Mouse (Mus musculus): ENCODE measurements around the gene Foxp4. TPM values are rescaled to one million over a fixed set of nuclear protein-coding genes. Genes with fewer than 3 reads are reported as not detected.

The Foxp4 gene
- total and polyA plus RNA-seq, 3 experiments = 0.93 to 54.1 (median 21.6) TPM

DNA sequence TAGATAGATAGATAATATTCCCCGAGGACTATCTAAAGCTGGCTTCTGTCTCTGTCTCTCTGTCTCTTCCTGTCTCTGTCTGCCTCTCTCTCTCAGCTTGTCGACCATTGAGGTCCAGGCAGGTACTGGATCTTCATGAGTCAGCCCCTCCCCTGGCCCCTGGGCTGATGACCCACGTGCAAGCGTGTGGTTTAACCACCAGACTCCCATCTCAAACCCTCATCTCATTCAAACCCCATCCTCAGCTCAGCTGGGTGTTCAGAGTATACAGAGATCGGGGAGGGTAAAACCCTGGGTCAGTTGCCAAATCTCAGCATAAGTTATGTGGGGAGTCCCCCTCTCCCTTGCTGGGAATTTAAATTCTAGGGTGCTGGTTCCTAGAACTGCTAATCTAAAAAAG lies 24.3 kb upstream of the Foxp4 start:
- Histone ChIP-seq H3K27me3 (ENCODE audit: insufficient read depth, low read length) (peaks cover 3% of the 10 kb centered on the region; the same call in 1 of the 2 replicates), H3K9me3 (replicated peaks) (peaks cover 21% of the 10 kb centered on the region), H3K36me3 (replicated peaks) (no peaks in the 10 kb centered on the region), H3K4me3 (ENCODE audit: low read depth, low read length) (no peak overlapping the region), H3K4me1 (ENCODE audit: insufficient read depth, low read depth, low read length) (no peaks in the 10 kb centered on the region)
- no peak for DNase-seq (ENCODE audit: low spot score)
- ATAC-seq (ENCODE audit: extremely low read depth, insufficient number of reproducible peaks, low FRiP score, poor library complexity, severe bottlenecking) = no peak
- no peak for TF ChIP-seq GATA1 (IDR thresholded peaks at IDR 0.05; ENCODE audit: borderline replicate concordance, low read length)
- no peak for TF ChIP-seq TAL1 (conservative IDR thresholded peaks at IDR 0.05; ENCODE audit: low read depth, low read length)
- no peak for TF ChIP-seq CTCF (IDR thresholded peaks at IDR 0.05; ENCODE audit: low read depth, low read length)
- TF ChIP-seq GATA2 (IDR thresholded peaks at IDR 0.05; ENCODE audit: borderline replicate concordance, low read depth, low read length) = no peak
- TF ChIP-seq POLR2AphosphoS5 (IDR thresholded peaks at IDR 0.05; ENCODE audit: insufficient replicate concordance, low read depth, low read length) = no peak

DNA sequence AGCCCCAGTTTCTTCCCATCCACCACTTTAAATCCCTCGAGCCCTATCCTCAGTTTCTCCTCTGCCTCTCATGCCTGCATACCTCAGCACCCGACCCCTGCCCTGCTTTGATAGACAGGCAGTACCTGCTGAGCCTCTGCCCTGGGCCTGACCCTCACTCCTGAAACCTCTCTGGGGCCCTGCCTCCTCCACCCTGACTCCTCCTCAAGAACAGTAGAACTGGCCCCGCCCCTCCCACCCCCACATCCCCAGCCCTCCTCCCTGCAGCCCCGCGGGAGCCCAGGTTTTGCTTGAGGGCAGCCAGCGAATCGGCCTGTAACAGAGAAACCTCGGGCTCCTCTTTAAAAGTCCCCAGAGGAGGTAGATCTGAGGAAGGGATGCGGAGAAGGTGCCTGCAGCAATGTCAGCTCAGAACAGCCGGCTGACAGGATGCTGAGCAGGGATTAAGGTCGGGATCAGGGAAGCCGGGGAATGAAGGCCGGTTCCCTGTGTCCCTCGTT lies 22.5 kb upstream of the Foxp4 start:
- TF ChIP-seq GATA2 (IDR thresholded peaks at IDR 0.05; ENCODE audit: borderline replicate concordance, low read depth, low read length) (no peak), GATA1 (IDR thresholded peaks at IDR 0.05; ENCODE audit: borderline replicate concordance, low read length) (no peak), CTCF (IDR thresholded peaks at IDR 0.05; ENCODE audit: low read depth, low read length) (no peak), TAL1 (conservative IDR thresholded peaks at IDR 0.05; ENCODE audit: low read depth, low read length) (no peak), POLR2AphosphoS5 (IDR thresholded peaks at IDR 0.05; ENCODE audit: insufficient replicate concordance, low read depth, low read length) (no peak)
- DNase-seq (ENCODE audit: low spot score) (no peak), ATAC-seq (ENCODE audit: extremely low read depth, insufficient number of reproducible peaks, low FRiP score, poor library complexity, severe bottlenecking) (no peak)
- Histone ChIP-seq H3K36me3 (replicated peaks) (no peaks in the 10 kb centered on the region), H3K9me3 (replicated peaks) (peaks cover 18% of the 10 kb centered on the region), H3K27me3 (ENCODE audit: insufficient read depth, low read length) (peaks cover 3% of the 10 kb centered on the region; the same call in 1 of the 2 replicates), H3K4me3 (ENCODE audit: low read depth, low read length) (no peak overlapping the region), H3K4me1 (ENCODE audit: insufficient read depth, low read depth, low read length) (no peaks in the 10 kb centered on the region)

DNA sequence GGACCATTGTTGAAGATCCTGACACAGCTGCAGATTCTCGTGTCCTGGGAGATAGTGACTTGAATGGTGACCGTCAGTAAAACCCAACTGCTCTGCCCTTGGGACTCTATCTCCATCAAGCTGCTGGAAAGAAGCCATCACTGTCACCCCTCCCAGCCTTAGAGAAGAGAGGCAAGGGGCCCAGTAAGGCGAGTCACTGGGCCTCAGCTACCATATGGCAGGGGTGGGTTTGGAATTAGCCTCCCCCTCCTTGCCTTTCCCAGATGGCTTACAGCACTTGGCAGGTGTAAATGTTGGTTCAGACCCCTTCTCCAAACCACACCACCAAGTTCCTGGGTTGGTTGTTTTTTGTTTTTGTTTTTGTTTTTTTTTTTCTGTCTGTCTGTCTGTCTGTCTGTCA lies 21.7 kb upstream of the Foxp4 start:
- Histone ChIP-seq H3K4me1 (ENCODE audit: insufficient read depth, low read depth, low read length) (no peaks in the 10 kb centered on the region), H3K4me3 (ENCODE audit: low read depth, low read length) (no peak overlapping the region), H3K36me3 (replicated peaks) (no peaks in the 10 kb centered on the region), H3K9me3 (replicated peaks) (peaks cover 15% of the 10 kb centered on the region), H3K27me3 (ENCODE audit: insufficient read depth, low read length) (peaks cover 3% of the 10 kb centered on the region; the same call in 1 of the 2 replicates)
- DNase-seq (ENCODE audit: low spot score) = no peak
- no peak for ATAC-seq (ENCODE audit: extremely low read depth, insufficient number of reproducible peaks, low FRiP score, poor library complexity, severe bottlenecking)
- TF ChIP-seq GATA1 (IDR thresholded peaks at IDR 0.05; ENCODE audit: borderline replicate concordance, low read length) = no peak
- TF ChIP-seq GATA2 (IDR thresholded peaks at IDR 0.05; ENCODE audit: borderline replicate concordance, low read depth, low read length) = no peak

DNA sequence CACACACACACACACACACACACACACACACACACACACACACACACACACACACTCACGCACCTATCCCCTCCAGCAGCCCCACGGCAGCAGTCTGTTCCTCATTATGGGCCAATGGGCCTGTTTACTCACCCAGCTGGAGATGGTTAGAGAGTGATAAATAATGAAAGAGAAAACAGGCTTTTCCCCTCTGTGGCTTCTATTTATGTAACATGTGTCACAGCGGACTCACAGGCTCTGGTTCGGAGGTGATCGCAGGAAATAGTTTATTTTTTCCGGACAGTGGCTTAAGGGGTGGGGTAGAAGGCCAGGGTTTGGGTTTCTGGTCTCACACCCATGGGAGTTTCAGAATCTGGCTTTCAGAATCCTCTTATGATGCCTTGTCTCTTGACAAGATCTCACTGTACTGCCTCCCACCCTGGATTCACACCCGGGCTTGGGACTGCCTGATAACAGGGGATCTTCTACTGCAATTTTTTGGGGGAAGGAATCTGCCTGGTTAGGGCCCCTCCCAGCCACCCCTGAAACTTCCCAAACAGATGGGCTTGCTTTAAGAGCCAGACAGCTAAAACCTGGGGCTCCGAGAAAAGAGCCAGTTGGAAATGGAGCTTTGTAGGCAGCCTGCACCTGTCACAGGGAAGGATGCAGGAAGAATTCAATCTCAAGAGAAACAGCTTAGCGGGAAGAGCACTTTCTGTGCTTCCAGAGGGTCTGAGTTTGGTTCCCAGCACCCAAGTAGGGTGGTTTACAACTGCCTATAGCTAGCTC lies 18.8 kb upstream of the Foxp4 start:
- peaks cover 3% of the 10 kb centered on the region; the same call in 1 of the 2 replicates for H3K27me3 ChIP-seq (ENCODE audit: insufficient read depth, low read length)
- H3K9me3 ChIP-seq (replicated peaks) = peaks cover 13% of the 10 kb centered on the region
- ATAC-seq (ENCODE audit: extremely low read depth, insufficient number of reproducible peaks, low FRiP score, poor library complexity, severe bottlenecking) (no peak), DNase-seq (ENCODE audit: low spot score) (no peak)
- TF ChIP-seq POLR2AphosphoS5 (IDR thresholded peaks at IDR 0.05; ENCODE audit: insufficient replicate concordance, low read depth, low read length) (no peak), CTCF (IDR thresholded peaks at IDR 0.05; ENCODE audit: low read depth, low read length) (no peak), TAL1 (conservative IDR thresholded peaks at IDR 0.05; ENCODE audit: low read depth, low read length) (no peak), GATA1 (IDR thresholded peaks at IDR 0.05; ENCODE audit: borderline replicate concordance, low read length) (no peak), GATA2 (IDR thresholded peaks at IDR 0.05; ENCODE audit: borderline replicate concordance, low read depth, low read length) (no peak)
- H3K4me1 ChIP-seq (ENCODE audit: insufficient read depth, low read depth, low read length) = no peaks in the 10 kb centered on the region
- H3K4me3 ChIP-seq (ENCODE audit: low read depth, low read length) = no peak overlapping the region
- no peaks in the 10 kb centered on the region for H3K36me3 ChIP-seq (replicated peaks)

DNA sequence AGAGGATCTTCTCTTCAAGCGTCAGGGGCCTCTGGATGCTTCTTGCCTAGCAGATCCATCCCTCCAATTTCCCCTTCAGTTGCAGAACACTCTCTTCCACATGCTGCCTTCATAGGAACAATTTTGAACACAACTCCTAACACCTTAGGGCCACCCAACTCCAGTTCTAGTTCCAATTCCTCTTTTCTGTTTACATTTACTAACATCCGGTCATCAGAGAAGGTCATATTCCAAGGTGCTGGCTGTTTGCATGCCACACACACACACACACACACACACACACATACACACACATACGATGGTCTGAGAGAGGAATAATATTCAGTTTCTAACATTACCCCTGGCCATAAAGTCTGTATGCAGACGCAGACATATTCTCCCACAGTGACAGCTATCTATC lies 17.6 kb upstream of the Foxp4 start:
- DNase-seq (ENCODE audit: low spot score) = no peak
- Histone ChIP-seq H3K36me3 (replicated peaks) (no peaks in the 10 kb centered on the region), H3K9me3 (replicated peaks) (peaks cover 17% of the 10 kb centered on the region), H3K4me3 (ENCODE audit: low read depth, low read length) (no peak overlapping the region), H3K4me1 (ENCODE audit: insufficient read depth, low read depth, low read length) (no peaks in the 10 kb centered on the region), H3K27me3 (ENCODE audit: insufficient read depth, low read length) (0 out of 2 replicates have a peak, but pooled peaks cover 3% of the 10 kb centered on the region)
- ATAC-seq (ENCODE audit: extremely low read depth, insufficient number of reproducible peaks, low FRiP score, poor library complexity, severe bottlenecking) = no peak
- TF ChIP-seq GATA1 (IDR thresholded peaks at IDR 0.05; ENCODE audit: borderline replicate concordance, low read length) (no peak), GATA2 (IDR thresholded peaks at IDR 0.05; ENCODE audit: borderline replicate concordance, low read depth, low read length) (no peak), TAL1 (conservative IDR thresholded peaks at IDR 0.05; ENCODE audit: low read depth, low read length) (no peak), CTCF (IDR thresholded peaks at IDR 0.05; ENCODE audit: low read depth, low read length) (no peak), POLR2AphosphoS5 (IDR thresholded peaks at IDR 0.05; ENCODE audit: insufficient replicate concordance, low read depth, low read length) (no peak)

DNA sequence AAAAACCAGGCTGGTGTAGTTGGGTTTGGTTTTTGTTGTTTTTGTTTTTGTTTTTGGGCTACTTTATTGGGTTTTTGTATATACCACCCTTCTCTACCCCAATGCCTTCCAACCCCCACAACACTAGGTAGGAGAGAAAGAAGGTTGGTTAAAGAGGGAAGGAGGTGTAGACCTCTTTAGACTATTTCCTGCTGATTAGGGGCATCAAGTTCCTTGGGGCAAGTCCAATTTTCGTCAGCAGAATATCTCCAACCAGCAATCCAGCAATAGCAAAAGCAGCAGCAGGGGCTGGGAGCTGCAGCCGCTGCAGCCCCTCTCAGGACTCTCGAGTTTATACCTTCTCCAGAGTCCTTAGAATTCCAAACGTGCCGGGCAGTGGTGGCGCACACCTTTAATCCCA lies 14.4 kb upstream of the Foxp4 start:
- H3K36me3 ChIP-seq (replicated peaks) = no peaks in the 10 kb centered on the region
- no peak for DNase-seq (ENCODE audit: low spot score)
- no peak for TF ChIP-seq GATA1 (IDR thresholded peaks at IDR 0.05; ENCODE audit: borderline replicate concordance, low read length)
- TF ChIP-seq CTCF (IDR thresholded peaks at IDR 0.05; ENCODE audit: low read depth, low read length) = no peak
- no peak overlapping the region for H3K4me3 ChIP-seq (ENCODE audit: low read depth, low read length)
- 0 out of 2 replicates have a peak, but pooled peaks cover 3% of the 10 kb centered on the region for H3K27me3 ChIP-seq (ENCODE audit: insufficient read depth, low read length)
- ATAC-seq (ENCODE audit: extremely low read depth, insufficient number of reproducible peaks, low FRiP score, poor library complexity, severe bottlenecking) = no peak
- H3K4me1 ChIP-seq (ENCODE audit: insufficient read depth, low read depth, low read length) = no peaks in the 10 kb centered on the region
- H3K9me3 ChIP-seq (replicated peaks) = peaks cover 24% of the 10 kb centered on the region
